Mouse (Mus musculus) retina, postnatal 1 day (tissue): ENCODE data around the gene Msh5.

ENCODE experiments used
- DNase-seq: peaks from one replicate; pipeline ENCODE4 v3.0.0-alpha.2; 2012

Msh5 gene

GRCm38 (mm10) chr17:35046681-35047455 is at the start of gene Msh5:
Gene Msh5, minus strand, starts transcription at chr17:35046745.
- DNase-seq = peak; percentile 100

- DNase-seq = no peak
Measured at GRCm38 (mm10) chr17:35094475-35095365, 48.2 kb upstream of the Msh5 start.

- no peak for DNase-seq
Measured at GRCm38 (mm10) chr17:35092403-35093198, 46.1 kb upstream of the Msh5 start.

GRCm38 (mm10) chr17:35090166-35090932 is 43.8 kb upstream of the Msh5 start:
- no peak for DNase-seq

- DNase-seq = peak; percentile 97
Measured at GRCm38 (mm10) chr17:35088825-35089644, 42.5 kb upstream of the Msh5 start, which contains the start of gene Abhd16a. Gene Abhd16a, plus strand, starts transcription at chr17:35089263.

GRCm38 (mm10) chr17:35088151-35088550 is 41.6 kb upstream of the Msh5 start:
- no peak for DNase-seq

GRCm38 (mm10) chr17:35085208-35085865 is 38.8 kb upstream of the Msh5 start, which contains the start of gene Ly6g6f:
Gene Ly6g6f, minus strand, starts transcription at chr17:35085610.
- DNase-seq = no peak

- no peak for DNase-seq
Measured at GRCm38 (mm10) chr17:35083929-35084497, 37.5 kb upstream of the Msh5 start.

- DNase-seq = no peak
Measured at GRCm38 (mm10) chr17:35082841-35083576, 36.5 kb upstream of the Msh5 start.

- DNase-seq = no peak
Measured at GRCm38 (mm10) chr17:35080710-35081109, 34.2 kb upstream of the Msh5 start.

- DNase-seq = no peak
Measured at GRCm38 (mm10) chr17:35080248-35080647, 33.7 kb upstream of the Msh5 start.

- DNase-seq = no peak
Measured at GRCm38 (mm10) chr17:35079778-35080177, 33.2 kb upstream of the Msh5 start.

GRCm38 (mm10) chr17:35077786-35078233 is 31.3 kb upstream of the Msh5 start, which contains the start of gene Ly6g6d:
Gene Ly6g6d, minus strand, starts transcription at chr17:35078065.
- DNase-seq = peak; percentile 69

- DNase-seq = no peak
Measured at GRCm38 (mm10) chr17:35077285-35077684, 30.7 kb upstream of the Msh5 start.

- DNase-seq = no peak
Measured at GRCm38 (mm10) chr17:35076507-35077176, 30.1 kb upstream of the Msh5 start, which contains the start of gene Ly6g6e. Gene Ly6g6e, plus strand, starts transcription at chr17:35076902.

GRCm38 (mm10) chr17:35074097-35074496 is 27.6 kb upstream of the Msh5 start:
- DNase-seq = no peak

GRCm38 (mm10) chr17:35071454-35071853 is 24.9 kb upstream of the Msh5 start:
- DNase-seq = no peak

GRCm38 (mm10) chr17:35070556-35071229 is 24.1 kb upstream of the Msh5 start:
- DNase-seq = no peak
